Mouse (Mus musculus): ENCODE measurements around the gene Nkrf.
"Not testable (repeated sequence)": the region's sequence is repeated elsewhere in the genome, so short reads cannot be mapped to it uniquely, and the experiment has no call there.

Gene Nkrf

GRCm38 (mm10) chrX:36902321-36903114, at the start of gene Nkrf:
Gene Nkrf, minus strand, starts transcription at chrX:36902899.
- peak; percentile 42 for DNase-seq

- DNase-seq, result no peak
Measured at GRCm38 (mm10) chrX:36941106-36941505, 38.4 kb upstream of the Nkrf start.

- DNase-seq, result peak; percentile 34
Measured at GRCm38 (mm10) chrX:36939806-36940413, 37.2 kb upstream of the Nkrf start.

DNA sequence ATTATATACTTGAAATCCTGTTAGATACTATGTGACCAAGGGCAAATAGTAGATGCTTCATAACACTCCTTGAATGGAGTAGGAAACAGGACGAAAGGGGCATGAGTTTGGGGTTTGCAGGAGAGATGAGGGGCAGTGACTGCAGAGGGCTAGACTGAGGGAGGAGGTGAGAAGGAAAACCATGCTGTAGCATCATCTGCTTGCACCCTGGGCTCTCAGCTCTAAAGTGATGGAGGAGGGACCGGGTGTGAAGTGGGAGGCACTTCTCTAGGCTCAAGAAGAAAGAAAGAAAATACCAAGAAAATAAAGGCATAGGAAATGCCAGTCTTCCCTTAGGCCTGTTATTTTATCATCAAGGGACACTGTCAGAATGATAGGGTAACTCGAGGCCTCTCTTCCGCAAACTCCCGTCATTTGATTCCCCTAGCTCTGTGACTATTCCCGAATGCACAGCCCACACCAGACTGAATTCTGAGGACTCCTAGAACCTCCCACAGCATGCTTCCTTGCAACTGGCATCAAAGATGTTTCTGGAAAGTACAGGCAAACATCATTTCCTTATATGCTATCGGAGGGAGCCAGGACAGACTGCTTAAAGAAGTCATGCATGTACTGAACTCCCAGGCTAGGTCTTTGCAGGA, 32.7 kb upstream of the Nkrf start:
- DNase-seq, result no peak

GRCm38 (mm10) chrX:36930574-36930973, 27.9 kb upstream of the Nkrf start:
- no peak for DNase-seq

GRCm38 (mm10) chrX:36929694-36930093, 27.0 kb upstream of the Nkrf start:
- DNase-seq, result no peak

DNA sequence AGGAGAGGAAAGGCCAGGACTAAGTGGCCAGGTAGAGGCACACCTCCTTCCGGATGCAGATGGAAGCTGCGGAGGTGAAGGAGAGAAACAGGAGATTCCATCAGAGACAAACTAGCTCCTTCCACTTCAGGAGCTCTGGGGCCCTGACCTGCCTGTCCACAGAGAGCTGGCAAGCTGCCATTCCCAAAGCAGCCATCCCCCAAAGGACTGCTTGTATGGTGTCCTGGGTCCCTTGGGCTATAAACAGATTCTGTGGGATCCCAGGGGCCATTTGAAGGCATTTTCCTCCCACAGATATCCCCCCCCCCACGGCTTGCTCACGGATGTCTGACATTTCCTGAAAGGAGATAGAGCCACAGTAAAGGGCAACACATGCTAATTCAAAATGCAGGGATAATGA, 26.1 kb upstream of the Nkrf start:
- no peak for DNase-seq

GRCm38 (mm10) chrX:36921346-36921745, 18.6 kb upstream of the Nkrf start:
- DNase-seq, result no peak

DNA sequence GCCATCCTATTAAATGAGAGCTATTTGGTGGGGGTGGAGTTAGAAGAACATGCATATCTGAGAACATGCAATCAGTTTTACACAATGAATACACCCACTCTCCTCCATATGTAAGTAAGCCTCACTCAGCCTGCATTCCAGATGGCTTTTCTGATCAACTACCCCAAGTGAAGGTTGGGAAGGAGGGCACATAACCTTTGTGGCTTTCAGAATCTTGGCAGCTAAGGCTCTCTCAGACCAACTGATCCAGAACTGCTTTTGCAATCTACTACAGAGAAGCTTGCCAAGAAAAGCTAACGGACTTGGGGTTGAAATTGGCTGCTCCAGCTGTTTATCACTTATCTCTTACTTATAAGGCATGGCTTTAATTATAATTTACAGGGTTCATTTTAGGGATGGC, 15.1 kb upstream of the Nkrf start:
- DNase-seq, result no peak

GRCm38 (mm10) chrX:36911343-36911742, 8.6 kb upstream of the Nkrf start:
- DNase-seq, result peak; percentile 54

DNA sequence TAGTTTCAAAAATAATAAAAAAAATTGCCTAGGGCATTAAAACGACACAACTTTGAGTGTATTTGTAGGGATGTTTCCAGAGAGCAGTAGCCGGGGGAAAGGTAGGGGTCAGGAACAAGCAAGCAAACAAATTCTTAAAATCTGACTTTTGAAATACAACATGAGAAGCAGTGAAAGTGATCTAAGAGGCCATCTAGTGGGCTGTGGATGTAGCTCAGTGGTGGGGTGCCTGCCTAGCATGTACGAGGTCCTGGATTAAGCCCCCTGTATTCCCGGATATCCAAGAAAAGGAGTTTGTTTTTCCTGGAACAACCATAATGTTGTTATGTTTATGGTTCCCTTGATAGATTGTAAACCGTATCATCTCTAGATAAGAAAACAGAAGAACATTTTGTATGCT, 3.8 kb upstream of the Nkrf start:
- DNase-seq, result no peak

DNA sequence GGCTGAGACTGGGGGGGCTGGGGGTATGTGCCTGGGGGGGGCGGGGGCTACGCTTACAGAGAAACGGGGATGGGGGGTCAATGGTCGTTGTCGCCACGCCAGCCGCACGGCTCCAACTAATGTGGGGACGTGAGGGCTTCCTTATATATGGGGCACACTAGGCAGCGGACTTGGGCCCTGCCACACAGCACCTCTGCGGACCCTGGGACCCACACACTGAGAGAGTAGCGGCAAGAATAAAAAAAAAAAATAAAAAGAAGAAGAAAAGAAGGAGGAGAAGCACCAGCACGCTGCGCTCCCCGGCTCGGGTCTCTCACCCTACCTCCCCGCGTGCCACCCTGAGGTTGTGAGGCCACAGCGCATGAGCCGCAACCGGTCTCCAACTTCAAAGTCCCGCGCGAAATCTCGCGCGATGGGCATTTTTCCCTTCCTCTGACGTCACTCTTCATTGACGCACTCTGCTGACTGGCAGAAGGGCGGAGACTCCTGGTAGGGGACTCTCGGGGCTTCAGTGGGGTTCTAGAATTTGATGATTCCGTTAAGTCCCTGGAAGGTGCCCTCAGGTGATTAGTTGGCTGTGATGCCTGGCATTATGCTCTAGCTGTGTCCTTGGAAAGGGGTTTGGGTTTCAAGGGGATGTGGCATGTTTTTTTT, 543 bp upstream of the Nkrf start:
- peak; percentile 95 for DNase-seq

DNA sequence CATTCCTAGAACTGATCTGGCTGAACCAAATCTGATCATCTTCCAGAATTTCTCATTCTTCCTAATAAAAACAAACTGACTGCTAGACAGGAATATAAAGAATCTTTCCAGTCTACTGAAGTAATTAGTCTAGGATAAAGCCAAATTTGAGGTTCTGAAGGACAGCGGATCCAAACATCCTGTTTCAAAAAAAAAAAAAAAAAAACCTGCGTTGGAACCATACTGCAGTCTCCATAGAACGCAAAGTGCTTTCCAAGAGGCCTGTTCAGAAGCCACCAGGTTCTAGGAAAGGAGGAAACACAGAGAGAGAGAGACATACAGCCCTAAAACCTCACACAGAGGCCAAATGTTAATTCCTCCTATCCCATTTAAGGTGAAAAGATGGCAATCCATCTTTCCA, 1.0 kb downstream of the Nkrf start:
- peak; percentile 20 for DNase-seq

GRCm38 (mm10) chrX:36898931-36899330, 3.8 kb downstream of the Nkrf start:
- DNase-seq, result not testable (repeated sequence)

DNA sequence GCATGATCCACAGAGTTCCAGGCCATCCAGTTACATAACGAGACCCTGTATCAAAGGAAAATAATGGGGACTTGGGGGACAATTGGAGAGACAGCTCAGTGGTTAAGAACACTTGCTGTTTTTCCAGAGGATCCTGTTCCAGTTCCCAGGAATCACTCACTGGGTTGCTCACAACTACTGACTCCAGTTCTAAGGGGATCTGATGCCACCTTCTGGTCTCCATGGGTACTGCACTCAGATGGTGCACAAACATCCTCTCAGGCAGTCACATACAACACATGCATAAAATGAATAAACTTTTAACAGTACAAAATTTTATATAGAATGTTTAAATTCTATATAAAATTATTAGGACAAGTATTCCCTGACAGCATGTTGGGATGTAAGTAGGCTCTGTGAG, 18.0 kb downstream of the Nkrf start:
- DNase-seq, result no peak

GRCm38 (mm10) chrX:36874704-36875128, 28.0 kb downstream of the Nkrf start:
- DNase-seq, result no peak

DNA sequence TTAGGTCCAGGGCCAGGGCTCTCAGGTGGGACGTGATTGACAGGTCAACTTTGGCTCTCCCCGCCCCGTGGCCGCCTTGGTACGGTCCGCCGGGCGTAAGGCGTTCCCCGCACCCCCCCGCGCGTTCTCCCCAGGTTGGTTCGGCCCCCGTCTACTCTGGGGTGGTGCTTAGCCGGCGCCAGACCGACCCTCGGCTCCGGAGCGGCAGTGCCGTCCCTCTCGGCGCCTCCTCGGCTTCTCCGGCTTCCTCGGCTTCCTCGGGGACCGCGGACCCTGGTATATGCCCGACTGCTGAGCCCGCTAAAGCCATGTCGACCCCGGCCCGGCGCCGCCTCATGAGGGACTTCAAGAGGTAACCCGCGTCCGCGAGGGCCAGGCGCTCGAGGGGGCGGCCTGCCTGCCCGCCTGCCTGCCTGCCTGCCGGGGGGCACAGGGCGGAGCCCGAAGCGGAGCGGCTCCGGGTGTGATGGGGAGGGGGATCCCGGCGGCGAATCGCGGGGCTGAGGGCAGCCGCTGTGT, 28.5 kb downstream of the Nkrf start:
- peak; percentile 87 for DNase-seq

GRCm38 (mm10) chrX:36873765-36874164, 28.9 kb downstream of the Nkrf start, which contains the start of the genes Ube2a and C330007P06Rik:
Gene Ube2a, plus strand, starts transcription at chrX:36873900.
Gene C330007P06Rik, minus strand, starts transcription at chrX:36874111.
- DNase-seq, result peak; percentile 22

DNA sequence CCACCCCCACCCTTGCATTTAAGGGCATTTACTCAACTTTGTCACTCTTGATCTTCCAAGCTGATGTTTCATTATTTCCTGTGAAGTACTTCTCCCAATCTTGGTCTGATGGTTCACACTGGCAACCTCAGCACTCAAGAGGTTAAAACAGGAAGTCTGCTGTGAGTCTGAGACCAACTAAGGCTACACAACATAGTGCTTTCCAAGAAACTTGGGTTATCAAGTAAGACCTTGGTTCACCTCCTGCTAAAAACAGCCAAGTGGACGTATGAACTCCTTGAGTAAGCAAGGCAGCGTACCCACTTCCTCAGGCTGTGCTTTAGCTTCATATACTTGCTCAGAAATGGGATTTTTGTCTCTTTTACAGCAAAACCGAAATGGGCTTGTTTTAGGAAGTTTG, 32.3 kb downstream of the Nkrf start:
- DNase-seq, result no peak

- peak; percentile 29 for DNase-seq
Measured at GRCm38 (mm10) chrX:36864609-36865328, 37.9 kb downstream of the Nkrf start.

DNA sequence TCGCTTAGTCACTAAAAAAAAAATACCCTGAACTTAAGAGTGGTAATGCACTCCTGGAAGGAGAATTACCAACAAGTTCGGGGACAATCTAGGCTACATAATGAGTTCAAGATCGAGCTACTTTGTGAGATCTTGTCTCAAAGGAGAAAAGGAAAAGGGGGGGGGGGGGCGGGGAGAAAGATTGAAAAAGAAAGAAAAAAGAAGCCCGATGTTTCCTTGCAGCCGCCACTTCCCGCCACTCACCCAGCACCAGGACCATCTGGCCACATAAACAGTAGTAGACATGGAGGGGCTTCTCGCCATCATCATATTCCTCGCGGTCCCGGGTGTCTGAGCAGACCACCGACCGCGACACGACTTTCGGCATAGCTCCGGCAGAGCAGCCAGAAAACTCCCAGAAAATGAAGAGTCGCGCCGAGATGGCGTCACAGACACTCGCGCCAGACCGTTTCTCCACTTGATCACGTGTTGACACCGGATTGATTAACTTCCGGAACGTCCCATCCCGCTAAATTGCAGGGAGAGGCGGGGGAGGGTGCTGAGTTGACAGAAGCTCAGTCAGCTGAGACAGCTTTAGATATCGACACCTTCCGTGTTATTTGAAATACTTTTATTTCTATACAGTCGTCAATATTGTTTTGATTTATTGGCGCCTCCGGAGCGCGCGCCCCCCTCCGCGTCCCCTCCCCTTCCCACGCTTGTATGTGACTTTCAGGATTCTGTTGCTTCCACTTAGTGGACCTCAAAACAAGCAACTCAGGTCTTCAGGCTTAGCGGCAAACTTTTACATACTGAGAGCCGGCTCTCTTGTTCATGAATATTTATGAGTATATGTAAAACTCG, 38.7 kb downstream of the Nkrf start:
- peak; percentile 85 for DNase-seq

Data from cerebellum, adult 9-10 months (tissue).